Mouse (Mus musculus): ENCODE measurements around the gene Dnajb8. TPM values are rescaled to one million over a fixed set of nuclear protein-coding genes. Genes with fewer than 3 reads are reported as not detected.

Dnajb8 gene
- total RNA-seq (2023) = not detected in 4 replicates

DNA sequence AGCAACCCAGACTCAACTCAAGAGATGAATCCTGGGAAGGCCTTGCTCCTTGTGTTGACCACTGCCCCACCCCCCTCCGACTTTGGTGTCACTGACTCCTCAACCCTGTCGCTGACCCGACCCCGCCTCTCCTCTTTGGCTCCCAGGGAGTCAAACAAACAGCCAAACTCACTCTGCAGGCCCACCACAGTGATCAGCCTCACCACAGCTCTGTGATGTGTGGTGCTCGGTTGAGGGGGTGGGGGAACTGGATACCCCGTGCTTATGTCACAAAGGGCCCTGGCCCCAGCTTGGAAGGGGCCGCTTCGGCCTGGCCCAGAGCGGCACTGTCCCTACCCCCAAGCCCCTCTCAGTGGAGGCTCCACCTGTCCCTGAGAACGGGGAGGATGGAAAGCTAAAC is at the start of gene Dnajb8:
Dnajb8 (plus strand) TSS at position 301 of the 400 bp plus-strand sequence.

DNA sequence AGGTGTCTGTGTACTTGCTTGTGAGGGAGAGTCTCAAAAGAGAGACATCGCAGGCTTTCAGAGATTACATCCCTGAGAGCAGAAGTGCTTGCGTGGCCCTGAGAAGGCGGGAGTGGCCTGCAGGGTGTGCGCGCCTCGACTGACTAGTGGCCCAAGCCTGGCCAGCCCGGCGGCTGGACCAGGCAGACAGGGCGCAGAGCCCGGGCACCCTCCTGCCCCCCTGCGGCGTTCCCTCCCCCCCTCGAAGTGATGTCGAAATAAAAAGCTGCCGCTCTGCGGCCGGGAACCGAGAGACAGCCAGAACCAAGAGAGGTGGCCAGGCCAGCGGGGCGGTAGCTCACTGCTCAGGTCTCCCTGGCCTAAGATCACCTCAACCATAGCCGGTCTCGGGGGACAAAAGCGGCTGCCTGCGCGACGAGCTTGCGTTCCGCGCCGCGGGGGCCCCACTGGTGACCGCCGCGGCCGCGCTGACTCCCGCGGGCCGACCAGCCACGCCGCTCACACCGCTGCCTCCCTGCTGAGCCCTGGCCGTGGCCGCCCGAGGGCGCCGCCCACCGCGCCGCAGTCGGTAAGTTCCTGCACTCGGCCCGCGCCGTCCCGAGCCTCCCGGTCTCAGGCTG is 28.5 kb upstream of the Dnajb8 start, which contains the start of gene Gata2:
Gata2 (plus strand) TSS at position 459 of the 620 bp plus-strand sequence.

Other genes with a start within 250 kb of the Dnajb8 start
- gene H1fx, start 240.6 kb upstream of the Dnajb8 start, total RNA-seq (2023) = 1.3 to 2.0 TPM (median 1.6 TPM) in 4 replicates
- 174 to 206 TPM (median 183 TPM) in 4 replicates for gene Rab7, start 177.0 kb upstream of the Dnajb8 start, total RNA-seq (2023)
- 91.6 to 103 TPM (median 97.0 TPM) in 4 replicates for gene Rpn1, start 137.8 kb upstream of the Dnajb8 start, total RNA-seq (2023)
- gene Gata2, start 28.4 kb upstream of the Dnajb8 start, total RNA-seq (2023) = 0.44 to 1.2 TPM (median 0.58 TPM) in 4 replicates
- gene Eefsec, start 224.3 kb downstream of the Dnajb8 start, total RNA-seq (2023) = 30.3 to 33.8 TPM (median 31.4 TPM) in 4 replicates
- 26.7 to 32.0 TPM (median 28.6 TPM) in 4 replicates for gene Ruvbl1, start 243.1 kb downstream of the Dnajb8 start, total RNA-seq (2023)